Mouse (Mus musculus) spleen, adult 2 months (tissue): ENCODE measurements at regions not wholly inside any gene's neighbourhood (a gene's known extent, or its start where the extent isn't known, plus 50 kb on each side); places are given as distances from the start of the nearest gene placed in this dataset.

Source experiments
- CTCF ChIP-seq: fragments of 200-500 bp; IDR thresholded peaks from 2 replicates; pipeline ENCODE4 v1.5.1; 2011; ENCODE audit warnings: mild to moderate bottlenecking, inconsistent platforms; ENCODE audit not compliant: insufficient read depth, insufficient read length, insufficient replicate concordance; ENCODE audit errors: extremely low read depth
- POLR2A ChIP-seq: fragments of 200-500 bp; IDR thresholded peaks from 2 replicates; pipeline ENCODE4 v1.6.1; 2011; ENCODE audit warnings: low read depth, low read length, inconsistent platforms

GRCm38 (mm10) chr9:66661596-66661995 is 51.9 kb upstream of the Car12 start:
- TF ChIP-seq CTCF (no peak), POLR2A (no peak)
